Mouse (Mus musculus) spleen, adult 2 months (tissue): Measurements from ENCODE around the gene Cfap77. TPM values are rescaled to one million over a fixed set of nuclear protein-coding genes. Genes with fewer than 3 reads are reported as not detected.

ENCODE experiments used
- DNase-seq, 2 experiments: peaks; one replicate each; pipeline versions ENCODE4 v3.0.0 to v3.0.0-alpha.2; 2012 to 2021; ENCODE audit warnings: low spot score in 2 of 2, low read depth in 1 of 2
- H3K27ac ChIP-seq: fragments of 200-500 bp; 2 replicates; pipeline ENCODE4 v1.5.1; 2012; ENCODE audit warnings: low read length, inconsistent platforms; ENCODE audit not compliant: insufficient read depth
- H3K27me3 ChIP-seq: fragments of 200-500 bp; 2 replicates; pipeline ENCODE4 v1.6.1; 2012; ENCODE audit warnings: mild to moderate bottlenecking, moderate library complexity, low read length, inconsistent platforms; ENCODE audit not compliant: control insufficient read depth, insufficient read depth
- H3K36me3 ChIP-seq: fragments of 200-500 bp; 2 replicates; pipeline ENCODE4 v1.6.1; 2012; ENCODE audit warnings: mild to moderate bottlenecking, low read length, inconsistent platforms; ENCODE audit not compliant: control insufficient read depth, insufficient read depth
- H3K4me1 ChIP-seq: fragments of 200-500 bp; 2 replicates; pipeline ENCODE4 v1.6.1; 2011; ENCODE audit warnings: inconsistent platforms; ENCODE audit not compliant: control insufficient read depth, insufficient read depth, insufficient read length
- H3K4me3 ChIP-seq: fragments of 200-500 bp; 2 replicates; pipeline ENCODE4 v1.5.1; 2011; ENCODE audit warnings: mild to moderate bottlenecking, inconsistent platforms; ENCODE audit not compliant: insufficient read depth, insufficient read length; ENCODE audit errors: extremely low read depth
- CTCF ChIP-seq: fragments of 200-500 bp; IDR thresholded peaks from 2 replicates; pipeline ENCODE4 v1.5.1; 2011; ENCODE audit warnings: mild to moderate bottlenecking, inconsistent platforms; ENCODE audit not compliant: insufficient read depth, insufficient read length, insufficient replicate concordance; ENCODE audit errors: extremely low read depth
- POLR2A ChIP-seq: fragments of 200-500 bp; IDR thresholded peaks from 2 replicates; pipeline ENCODE4 v1.6.1; 2011; ENCODE audit warnings: low read depth, low read length, inconsistent platforms
- WGBS: fragments of 180-500 bp; shearing (Covaris S2); methylation state at CpG from one replicate; pipeline ENCODE4 v1.1.7; 2018; 5-methylcytosine and 5-hydroxymethylcytosine counted together
- polyA plus RNA-seq: library from polyadenylated mRNA; depleted of rRNA; stranded (reverse); fragments of >200 nt; gene quantifications from 2 replicates; pipeline ENCODE4 v1.2.3, GENCODE M21; 2012

Gene Cfap77
- polyA plus RNA-seq, 1 experiment, result 0.29 TPM

DNA sequence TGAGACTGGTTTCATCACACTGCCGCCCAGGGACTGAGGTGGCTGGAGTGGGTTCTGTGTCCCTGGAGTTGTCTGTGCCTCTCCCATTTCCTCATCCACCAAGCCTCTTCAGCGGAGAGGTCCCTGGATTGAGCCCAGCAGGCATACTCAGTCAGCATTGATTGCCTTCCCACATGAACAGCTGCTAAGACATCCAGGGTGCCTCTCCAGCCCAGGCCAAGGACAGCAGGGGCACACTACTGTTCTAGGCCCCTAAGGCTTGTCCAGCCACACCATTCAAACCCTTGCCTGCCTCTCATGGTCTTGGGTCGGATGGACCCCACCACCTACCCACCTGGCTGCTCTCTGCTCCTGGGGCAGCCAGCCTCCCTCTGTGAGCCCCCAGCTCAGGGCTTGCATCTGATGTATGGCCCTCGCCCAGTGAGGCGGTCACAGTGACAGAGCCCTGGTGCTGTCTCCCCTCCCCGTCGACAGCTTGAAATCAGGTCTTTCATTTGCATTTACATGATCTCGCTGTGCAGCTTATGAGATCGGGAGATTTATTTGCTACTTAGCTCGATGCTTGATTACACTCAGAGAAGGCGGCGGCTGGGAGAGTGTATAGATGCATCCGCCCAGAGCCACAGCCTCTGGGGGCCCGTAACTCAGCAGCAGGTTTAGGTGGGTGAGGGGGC, 57.6 kb downstream of the Cfap77 start:
- no peaks in the 10 kb centered on the region for H3K36me3 ChIP-seq
- DNase-seq, result no peak
- H3K4me1 ChIP-seq, result no peaks in the 10 kb centered on the region
- WGBS, result 88% methylated on average over 14 of the region's 14 CpGs
- TF ChIP-seq CTCF, result no peak
- H3K4me3 ChIP-seq, result no peak overlapping the region
- H3K27me3 ChIP-seq, result no peaks in the 10 kb centered on the region
- no peak overlapping the region for H3K27ac ChIP-seq

DNA sequence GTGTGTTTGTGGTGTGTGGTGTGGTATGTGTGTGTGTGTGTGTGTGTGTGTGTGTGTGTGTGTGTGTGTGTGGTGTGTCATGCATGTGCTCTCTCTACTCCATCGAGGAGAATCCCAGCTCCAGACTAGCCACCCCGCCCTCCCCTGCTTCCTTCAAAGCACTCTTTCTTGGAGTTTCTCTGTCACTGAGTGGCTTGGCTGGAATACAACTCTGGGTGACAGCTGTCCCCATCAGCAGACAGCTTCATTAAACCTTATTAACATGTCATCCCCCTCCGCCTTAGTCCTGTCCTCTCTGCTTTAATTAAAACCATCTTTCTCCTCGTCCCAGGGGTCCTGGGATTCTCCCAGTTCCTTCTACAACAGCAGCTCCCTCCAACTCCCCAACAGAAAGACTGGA, 59.4 kb downstream of the Cfap77 start:
- no peak overlapping the region for H3K27ac ChIP-seq
- no peaks in the 10 kb centered on the region for H3K4me1 ChIP-seq
- 74% methylated on average over 4 of the region's 4 CpGs for WGBS
- no peak for TF ChIP-seq POLR2A
- TF ChIP-seq CTCF, result no peak
- no peak for DNase-seq
- no peak overlapping the region for H3K4me3 ChIP-seq
- no peaks in the 10 kb centered on the region for H3K36me3 ChIP-seq
- H3K27me3 ChIP-seq, result no peaks in the 10 kb centered on the region

DNA sequence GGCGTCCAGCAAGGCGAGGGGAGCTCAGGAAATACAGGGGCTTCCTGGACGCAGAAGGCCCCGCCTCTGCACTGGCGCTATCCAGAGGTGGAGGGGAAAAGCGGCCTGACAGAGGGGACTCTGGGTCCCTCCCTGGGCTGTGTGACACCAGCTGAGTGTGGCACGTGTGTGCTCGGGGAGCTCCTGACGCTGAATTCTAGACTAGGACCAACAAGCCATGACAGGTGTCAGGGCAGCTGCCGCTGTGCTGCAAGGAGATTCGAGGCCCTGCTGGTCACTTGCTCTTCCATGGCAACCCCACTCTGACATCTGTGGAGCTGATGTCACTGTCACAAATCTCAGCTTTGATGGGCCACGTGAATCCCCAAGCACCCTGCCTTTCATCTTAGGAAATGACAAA, 60.9 kb downstream of the Cfap77 start:
- Histone ChIP-seq H3K27ac (no peak overlapping the region), H3K27me3 (no peaks in the 10 kb centered on the region), H3K4me3 (no peak overlapping the region), H3K4me1 (no peaks in the 10 kb centered on the region), H3K36me3 (no peaks in the 10 kb centered on the region)
- no peak for TF ChIP-seq POLR2A
- WGBS, result 67% methylated on average over 12 of the region's 12 CpGs
- no peak for DNase-seq

DNA sequence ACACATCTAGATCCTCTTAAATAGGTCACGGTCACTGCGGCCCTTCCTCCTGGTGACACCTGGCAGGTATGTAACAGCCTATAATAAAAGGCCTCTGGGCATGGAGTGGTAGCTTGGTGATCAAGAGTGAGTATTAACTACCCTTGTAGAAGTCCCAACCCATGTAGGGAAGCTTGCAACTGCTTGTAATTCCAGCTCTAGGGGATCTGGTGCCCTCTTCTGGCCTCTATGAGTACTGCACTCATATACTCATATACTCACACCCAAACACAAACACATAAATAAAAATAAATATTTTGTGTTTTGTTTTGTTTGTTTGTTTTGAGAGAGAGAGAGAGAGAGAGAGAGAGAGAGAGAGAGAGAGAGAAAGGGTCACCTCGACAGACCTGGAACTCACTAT, 66.1 kb downstream of the Cfap77 start:
- Histone ChIP-seq H3K4me3 (no peak overlapping the region), H3K27ac (no peak overlapping the region), H3K27me3 (no peaks in the 10 kb centered on the region), H3K4me1 (no peaks in the 10 kb centered on the region), H3K36me3 (no peaks in the 10 kb centered on the region)
- TF ChIP-seq CTCF, result no peak
- TF ChIP-seq POLR2A, result no peak
- no peak for DNase-seq
- 96% methylated on average over 3 of the region's 3 CpGs for WGBS

DNA sequence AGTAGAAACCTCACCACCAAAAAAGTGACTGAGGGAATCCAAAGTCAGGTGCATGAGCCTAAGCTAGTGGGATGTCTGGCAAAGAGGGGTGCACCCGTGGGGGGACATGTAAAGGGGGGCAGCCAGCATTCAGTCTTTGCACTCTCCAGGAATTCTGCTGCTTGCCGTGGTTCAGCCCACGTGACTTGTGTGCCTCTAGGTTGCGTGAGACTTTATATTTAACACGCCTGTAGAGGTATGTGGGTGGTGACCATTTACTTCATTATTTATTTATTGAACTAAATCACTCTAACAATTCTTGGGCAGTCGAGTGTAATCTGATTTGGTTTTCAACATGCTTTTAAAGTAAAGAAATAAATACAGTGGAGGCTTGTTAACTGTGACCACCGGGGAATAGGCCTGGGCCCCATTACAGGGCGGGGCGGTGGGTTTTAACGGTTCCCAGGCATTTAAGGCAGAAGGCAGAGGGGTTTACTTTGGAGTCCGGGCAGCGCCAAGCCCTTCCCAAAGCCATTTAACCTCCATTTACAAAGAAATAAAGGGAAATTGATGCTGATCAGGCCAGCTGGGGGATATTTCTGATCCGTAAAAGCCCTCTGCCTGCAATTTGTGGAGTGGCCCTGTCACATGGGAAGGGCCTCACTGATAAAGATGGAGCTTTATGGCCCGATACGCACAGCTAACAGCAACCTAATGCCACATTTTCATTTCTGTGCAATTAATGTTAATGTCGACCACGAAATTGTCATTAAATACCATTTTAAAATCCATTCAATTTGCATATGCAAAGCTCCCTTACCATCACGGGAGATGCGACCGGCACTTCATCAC, 74.6 kb downstream of the Cfap77 start:
- H3K4me1 ChIP-seq, result no peaks in the 10 kb centered on the region
- no peaks in the 10 kb centered on the region for H3K36me3 ChIP-seq
- H3K27ac ChIP-seq, result no peak overlapping the region
- no peak for DNase-seq
- 85% methylated on average over 20 of the region's 20 CpGs for WGBS
- no peaks in the 10 kb centered on the region for H3K27me3 ChIP-seq
- H3K4me3 ChIP-seq, result no peak overlapping the region
- no peak for TF ChIP-seq POLR2A

DNA sequence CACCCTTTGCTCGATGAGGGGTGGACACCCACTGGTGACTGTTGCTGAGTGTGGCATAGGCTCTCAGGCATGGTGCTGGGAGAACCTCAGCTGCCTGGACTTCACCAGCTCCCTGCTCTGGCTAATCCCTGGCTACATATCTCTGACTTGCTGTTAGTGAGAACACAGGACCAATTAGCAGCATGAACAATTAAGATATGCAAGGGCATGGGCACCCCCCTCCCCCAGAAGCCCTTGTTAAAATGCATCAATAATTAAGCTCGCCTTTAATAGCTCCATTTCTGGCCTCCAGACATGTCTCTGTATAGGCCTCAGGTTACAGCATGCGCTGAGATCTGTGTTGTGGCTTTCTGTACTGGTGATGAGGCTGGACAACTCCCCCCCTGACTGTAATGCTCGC, 76.4 kb downstream of the Cfap77 start:
- no peak overlapping the region for H3K4me3 ChIP-seq
- no peaks in the 10 kb centered on the region for H3K27me3 ChIP-seq
- no peaks in the 10 kb centered on the region for H3K4me1 ChIP-seq
- DNase-seq, result no peak
- 84% methylated on average over 4 of the region's 4 CpGs for WGBS
- H3K27ac ChIP-seq, result no peak overlapping the region
- TF ChIP-seq CTCF, result no peak
- TF ChIP-seq POLR2A, result no peak
- H3K36me3 ChIP-seq, result no peaks in the 10 kb centered on the region

DNA sequence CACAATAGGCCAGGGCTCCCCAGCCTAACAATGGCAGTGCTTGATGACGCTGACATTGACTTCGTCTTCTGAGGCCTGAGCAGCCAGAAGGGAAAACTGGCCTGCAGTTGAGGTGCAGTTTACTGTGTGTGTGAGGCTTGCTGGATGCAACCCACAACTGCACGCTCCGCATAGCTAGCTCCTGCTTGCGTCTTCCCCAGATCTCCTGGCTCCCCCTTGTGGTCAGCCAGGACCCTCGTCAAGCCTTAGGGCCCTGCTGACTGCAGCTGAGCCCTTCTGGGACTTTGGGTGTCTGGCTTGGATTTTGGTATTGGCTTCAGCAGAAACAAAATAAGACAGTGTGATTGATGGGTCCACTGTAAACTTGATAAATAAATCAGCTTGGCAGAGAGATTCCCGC, 78.2 kb downstream of the Cfap77 start:
- 19% methylated on average over 7 of the region's 7 CpGs for WGBS
- Histone ChIP-seq H3K36me3 (no peaks in the 10 kb centered on the region), H3K4me3 (no peak overlapping the region), H3K27me3 (no peaks in the 10 kb centered on the region), H3K4me1 (no peaks in the 10 kb centered on the region), H3K27ac (no peak overlapping the region)
- TF ChIP-seq CTCF (peak; percentile 65; the same call in 1 of the 2 replicates), POLR2A (no peak)
- DNase-seq, result peak; percentile 4 to 54
